Mouse (Mus musculus) limb, embryonic 15.5 days (tissue): Measurements from ENCODE around the gene Bcas2. TPM values are rescaled to one million over a fixed set of nuclear protein-coding genes. Genes with fewer than 3 reads are reported as not detected.
A peak's percentile ranks its signal among the peaks of the same experiment; 100 is the strongest.

Experiments
- ATAC-seq: fragments of 200-750 bp; cut with Nextera tagmentation; 2 replicates; pipeline ENCODE4 v1.8.0; 2017; ENCODE audit warnings: low read depth, moderate TSS enrichment; ENCODE audit not compliant: insufficient number of reproducible peaks, low FRiP score, low TSS enrichment
- H3K27ac ChIP-seq: fragments of 300-500 bp; sonication (generic); 2 replicates; pipeline ENCODE4 v1.5.1; 2015; ENCODE audit warnings: moderate library complexity, mild to moderate bottlenecking, inconsistent platforms
- H3K27me3 ChIP-seq: fragments of 300-500 bp; sonication (generic); 2 replicates; pipeline ENCODE4 v1.6.1; 2015; ENCODE audit warnings: inconsistent platforms
- H3K36me3 ChIP-seq: fragments of 300-500 bp; sonication (generic); 2 replicates; pipeline ENCODE4 v1.6.1; 2015; ENCODE audit warnings: inconsistent platforms
- H3K4me1 ChIP-seq: fragments of 300-500 bp; sonication (generic); 2 replicates; pipeline ENCODE4 v1.6.1; 2015; ENCODE audit warnings: inconsistent platforms
- H3K4me2 ChIP-seq: fragments of 300-500 bp; sonication (generic); 2 replicates; pipeline ENCODE4 v1.6.1; 2015; ENCODE audit warnings: mild to moderate bottlenecking, inconsistent platforms
- H3K4me3 ChIP-seq: fragments of 300-500 bp; sonication (generic); 2 replicates; pipeline ENCODE4 v1.5.1; 2015; ENCODE audit warnings: mild to moderate bottlenecking, inconsistent platforms
- H3K9ac ChIP-seq: fragments of 300-500 bp; sonication (generic); 2 replicates; pipeline ENCODE4 v1.6.1; 2015; ENCODE audit warnings: inconsistent platforms
- H3K9me3 ChIP-seq: fragments of 300-500 bp; sonication (generic); 2 replicates; pipeline ENCODE4 v1.6.1; 2016; ENCODE audit warnings: inconsistent platforms
- WGBS: fragments of 180-500 bp; shearing (Covaris S2); methylation state at CpG from one replicate; pipeline ENCODE4 v1.1.7; 2015; 5-methylcytosine and 5-hydroxymethylcytosine counted together
- polyA plus RNA-seq: library from polyadenylated mRNA; unstranded; fragments of >200 nt; fragmentation: Nextera tagmentation; extraction: Ambion mirVana; gene quantifications from 2 replicates; pipeline ENCODE4 v1.2.1, GENCODE M21; 2015

The Bcas2 gene
- polyA plus RNA-seq = 180 and 186 TPM in 2 replicates

DNA sequence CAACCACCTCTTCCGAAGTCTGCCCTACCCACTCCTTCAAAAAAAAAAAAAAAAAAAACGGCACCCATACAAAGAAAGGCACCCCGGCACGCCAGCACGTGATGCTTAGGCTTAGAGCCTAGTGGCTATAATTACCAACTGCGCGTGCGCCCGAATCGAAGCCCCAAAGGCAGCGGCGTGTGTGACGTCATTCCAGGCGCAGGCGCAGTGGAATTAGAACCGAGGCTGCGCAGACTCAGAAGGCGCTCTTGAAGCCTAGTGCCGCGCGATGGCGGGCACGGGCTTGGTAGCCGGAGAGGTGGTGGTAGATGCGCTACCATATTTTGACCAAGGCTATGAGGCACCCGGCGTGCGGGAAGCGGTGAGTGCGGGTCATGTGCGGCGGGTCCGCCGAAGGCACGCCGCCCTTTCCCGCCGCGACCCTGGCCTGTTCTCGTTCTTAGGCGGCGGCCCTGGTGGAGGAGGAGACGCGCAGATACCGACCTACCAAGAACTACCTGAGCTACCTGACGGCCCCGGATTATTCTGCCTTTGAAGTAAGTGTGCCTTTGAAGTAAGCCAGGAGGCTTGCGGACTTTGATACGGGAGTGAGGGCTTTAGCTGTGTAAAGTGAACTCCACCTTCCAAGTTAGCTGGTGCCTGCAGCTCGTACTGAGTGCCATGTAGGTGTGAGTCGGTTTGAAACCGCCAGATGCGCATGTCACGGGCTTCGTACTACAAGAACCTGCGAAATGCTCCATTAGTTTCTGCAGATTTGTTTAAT lies at the start of gene Bcas2:
Gene Bcas2, plus strand, starts transcription at position 151 of the 763 bp plus-strand sequence.
- Histone ChIP-seq H3K9me3 (no peaks in the 10 kb centered on the region), H3K36me3 (peaks cover 41% of the 10 kb centered on the region), H3K27ac (peak within 1 kb of the TSS; percentile 78; the same call in 1 of the 2 replicates), H3K9ac (peak within 1 kb of the TSS; percentile 83), H3K4me2 (peak within 1 kb of the TSS; percentile 50), H3K27me3 (no peaks in the 10 kb centered on the region), H3K4me1 (peaks cover 14% of the 10 kb centered on the region), H3K4me3 (peak within 1 kb of the TSS; percentile 85)
- peak; percentile 94 for ATAC-seq
- WGBS = under 1% methylated on average over 56 of the region's 56 CpGs

DNA sequence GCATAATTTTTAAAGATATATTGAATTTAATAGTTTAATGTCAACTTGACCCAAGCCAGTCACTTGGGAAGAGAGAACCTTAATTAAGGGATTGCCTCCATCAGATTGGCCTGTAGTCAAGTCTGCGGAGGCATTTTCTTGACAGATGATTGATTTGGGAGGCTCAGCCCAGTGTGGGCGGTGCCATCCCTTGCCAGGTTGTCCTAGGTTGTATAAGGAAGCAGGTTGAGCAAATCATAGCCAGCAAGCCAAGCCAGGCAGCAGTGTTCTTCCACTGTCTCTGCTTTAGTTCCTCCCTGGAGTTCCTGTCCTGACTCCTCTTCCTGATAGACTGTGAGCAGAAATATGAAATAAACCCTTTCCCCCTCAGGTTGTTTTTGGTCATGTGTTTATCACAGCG lies 47.8 kb upstream of the Bcas2 start:
- 74% methylated on average over 3 of the region's 3 CpGs for WGBS
- Histone ChIP-seq H3K27ac (no peak overlapping the region), H3K27me3 (no peaks in the 10 kb centered on the region), H3K4me2 (no peak overlapping the region), H3K4me3 (no peak overlapping the region), H3K36me3 (no peaks in the 10 kb centered on the region), H3K4me1 (0 out of 2 replicates have a peak, but pooled peaks cover 5% of the 10 kb centered on the region), H3K9ac (no peak overlapping the region), H3K9me3 (no peaks in the 10 kb centered on the region)
- ATAC-seq = no peak

GRCm38 (mm10) chr3:103126138-103126537 lies 45.3 kb upstream of the Bcas2 start:
- Histone ChIP-seq H3K4me3 (no peak overlapping the region), H3K9ac (no peak overlapping the region), H3K4me1 (peaks cover 18% of the 10 kb centered on the region), H3K27me3 (no peaks in the 10 kb centered on the region), H3K9me3 (no peaks in the 10 kb centered on the region), H3K4me2 (no peak overlapping the region), H3K27ac (no peak overlapping the region), H3K36me3 (no peaks in the 10 kb centered on the region)
- 94% methylated on average over 3 of the region's 3 CpGs for WGBS
- ATAC-seq = no peak

DNA sequence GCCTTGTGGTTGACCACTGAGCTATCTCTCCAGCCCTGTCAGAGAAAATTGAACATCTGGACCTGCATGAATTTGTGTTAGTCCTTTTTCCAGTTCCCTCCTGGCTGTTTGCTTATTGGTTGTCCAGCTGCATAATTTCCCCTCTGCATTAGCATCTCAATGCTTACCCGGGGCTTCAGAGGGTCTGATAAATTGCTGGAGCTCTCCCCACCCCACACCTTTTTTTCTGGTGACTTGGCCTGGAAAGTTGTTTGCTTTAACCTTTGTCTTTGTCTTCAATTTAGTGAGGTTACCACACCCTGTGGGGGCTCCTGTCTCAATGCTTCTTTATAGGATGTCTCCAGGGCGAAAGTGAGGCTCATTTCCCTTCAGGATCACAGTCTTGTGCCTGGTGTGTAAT lies 44.3 kb upstream of the Bcas2 start:
- 44% methylated on average over 2 of the region's 2 CpGs for WGBS
- Histone ChIP-seq H3K9ac (no peak overlapping the region), H3K4me2 (no peak overlapping the region), H3K27ac (peak overlapping the region; percentile 22; the same call in 1 of the 2 replicates), H3K4me3 (no peak overlapping the region), H3K27me3 (no peaks in the 10 kb centered on the region), H3K9me3 (no peaks in the 10 kb centered on the region), H3K4me1 (peaks cover 18% of the 10 kb centered on the region), H3K36me3 (0 out of 2 replicates have a peak, but pooled peaks cover 2% of the 10 kb centered on the region)
- no peak for ATAC-seq

GRCm38 (mm10) chr3:103127721-103128120 lies 43.7 kb upstream of the Bcas2 start:
- no peaks in the 10 kb centered on the region for H3K9me3 ChIP-seq
- 70% methylated on average over 5 of the region's 5 CpGs for WGBS
- no peak for ATAC-seq
- no peak overlapping the region for H3K4me2 ChIP-seq
- no peak overlapping the region for H3K9ac ChIP-seq
- no peak overlapping the region for H3K4me3 ChIP-seq
- peaks cover 18% of the 10 kb centered on the region for H3K4me1 ChIP-seq
- H3K27me3 ChIP-seq = no peaks in the 10 kb centered on the region
- 0 out of 2 replicates have a peak overlapping the region, but pooled peaks have one; percentile 22 for H3K27ac ChIP-seq
- H3K36me3 ChIP-seq = 0 out of 2 replicates have a peak, but pooled peaks cover 6% of the 10 kb centered on the region

DNA sequence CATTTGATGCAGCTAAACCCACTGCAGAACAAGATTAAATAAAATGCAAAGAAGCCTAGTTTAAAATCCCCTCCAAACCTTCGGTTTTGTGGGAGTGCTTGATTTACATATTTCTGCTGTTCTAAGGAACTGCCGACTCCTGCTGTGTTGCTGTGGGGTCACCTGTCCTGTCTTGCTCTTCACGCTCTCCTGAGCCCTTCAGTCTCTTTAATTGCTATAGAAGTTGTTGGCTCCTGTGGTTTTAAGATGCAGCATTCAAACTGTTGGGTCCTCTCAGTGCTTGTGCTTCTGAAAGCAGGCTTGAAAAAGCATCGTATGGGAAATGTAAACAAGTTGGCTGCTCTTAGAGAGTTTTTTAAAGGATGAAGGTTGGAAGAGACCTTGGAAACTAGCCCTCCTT lies 43.2 kb upstream of the Bcas2 start:
- Histone ChIP-seq H3K36me3 (peaks cover 8% of the 10 kb centered on the region; the same call in 1 of the 2 replicates), H3K4me2 (no peak overlapping the region), H3K27me3 (no peaks in the 10 kb centered on the region), H3K9me3 (no peaks in the 10 kb centered on the region), H3K4me3 (no peak overlapping the region), H3K4me1 (peaks cover 18% of the 10 kb centered on the region), H3K9ac (no peak overlapping the region), H3K27ac (0 out of 2 replicates have a peak overlapping the region, but pooled peaks have one; percentile 27)
- WGBS = 44% methylated on average over 4 of the region's 4 CpGs
- no peak for ATAC-seq

- Histone ChIP-seq H3K4me2 (no peak overlapping the region), H3K4me1 (peaks cover 18% of the 10 kb centered on the region), H3K27me3 (no peaks in the 10 kb centered on the region), H3K9me3 (no peaks in the 10 kb centered on the region), H3K4me3 (no peak overlapping the region), H3K36me3 (peaks cover 14% of the 10 kb centered on the region), H3K27ac (peak overlapping the region; percentile 65; the same call in 1 of the 2 replicates), H3K9ac (no peak overlapping the region)
- WGBS = 67% methylated on average over 8 of the region's 8 CpGs
- no peak for ATAC-seq
These were observed 41.9 kb upstream of the Bcas2 start for GRCm38 (mm10) chr3:103129367-103130159.

DNA sequence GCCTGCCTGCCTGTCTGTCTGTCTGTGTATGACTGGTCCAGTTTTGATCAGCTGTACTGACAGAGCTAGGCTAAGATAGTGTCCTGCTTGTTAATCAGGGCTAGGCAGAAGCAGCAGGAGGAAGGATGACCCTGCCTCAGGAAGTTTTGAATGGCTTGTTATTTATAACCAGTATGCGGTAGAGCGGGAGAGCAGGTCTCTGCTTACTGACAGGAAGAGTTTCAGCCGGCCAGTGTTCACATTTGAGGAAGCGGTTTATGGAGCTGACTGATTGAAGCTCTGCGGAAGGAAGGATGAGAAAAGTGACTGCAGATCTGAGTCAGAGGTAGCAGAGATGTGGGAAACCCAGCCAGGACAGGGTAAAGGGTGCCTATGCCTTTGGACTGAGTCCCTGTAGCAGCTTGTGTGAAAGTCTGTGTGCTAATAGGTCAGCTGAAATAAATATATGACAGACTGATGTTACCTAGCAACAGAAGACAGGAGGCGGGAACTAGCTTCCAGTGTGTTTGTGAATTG lies 41.2 kb upstream of the Bcas2 start:
- Histone ChIP-seq H3K27me3 (no peaks in the 10 kb centered on the region), H3K4me2 (no peak overlapping the region), H3K9ac (no peak overlapping the region), H3K4me1 (peaks cover 18% of the 10 kb centered on the region), H3K27ac (peak overlapping the region; percentile 33), H3K9me3 (no peaks in the 10 kb centered on the region), H3K4me3 (no peak overlapping the region), H3K36me3 (peaks cover 14% of the 10 kb centered on the region)
- 33% methylated on average over 6 of the region's 6 CpGs for WGBS
- ATAC-seq = no peak

DNA sequence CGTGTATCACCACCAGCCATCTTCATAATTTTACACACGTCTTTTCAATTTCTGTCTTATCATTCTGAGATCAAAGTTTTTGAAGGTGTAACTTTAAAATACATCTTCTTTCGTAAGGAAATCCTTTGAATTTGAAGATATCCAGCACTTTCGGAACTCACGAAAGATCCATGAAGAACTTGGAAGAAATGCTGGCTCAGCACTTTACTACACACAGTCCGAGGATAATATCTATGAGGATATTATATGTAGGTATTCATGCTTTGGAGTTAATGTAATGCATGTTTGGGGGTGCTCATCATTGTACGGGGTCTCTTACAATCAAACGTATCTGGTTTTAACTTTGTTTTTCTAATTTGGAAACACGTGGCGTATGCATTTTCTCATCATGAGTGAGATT lies 38.4 kb upstream of the Bcas2 start:
- Histone ChIP-seq H3K4me3 (no peak overlapping the region), H3K4me1 (peaks cover 18% of the 10 kb centered on the region), H3K27me3 (no peaks in the 10 kb centered on the region), H3K27ac (no peak overlapping the region), H3K9ac (no peak overlapping the region), H3K9me3 (no peaks in the 10 kb centered on the region), H3K4me2 (no peak overlapping the region), H3K36me3 (peaks cover 14% of the 10 kb centered on the region)
- 87% methylated on average over 10 of the region's 10 CpGs for WGBS
- ATAC-seq = no peak

GRCm38 (mm10) chr3:103136414-103137077 lies 34.9 kb upstream of the Bcas2 start:
- Histone ChIP-seq H3K36me3 (peaks cover 20% of the 10 kb centered on the region), H3K4me3 (no peak overlapping the region), H3K9ac (no peak overlapping the region), H3K9me3 (no peaks in the 10 kb centered on the region), H3K4me1 (no peaks in the 10 kb centered on the region), H3K27ac (no peak overlapping the region), H3K4me2 (no peak overlapping the region), H3K27me3 (no peaks in the 10 kb centered on the region)
- 48% methylated on average over 4 of the region's 4 CpGs for WGBS
- ATAC-seq = no peak

GRCm38 (mm10) chr3:103139047-103139446 lies 32.4 kb upstream of the Bcas2 start:
- Histone ChIP-seq H3K4me3 (no peak overlapping the region), H3K27me3 (no peaks in the 10 kb centered on the region), H3K4me1 (no peaks in the 10 kb centered on the region), H3K36me3 (peaks cover 16% of the 10 kb centered on the region; the same call in 1 of the 2 replicates), H3K27ac (peak overlapping the region; percentile 70), H3K4me2 (no peak overlapping the region), H3K9ac (no peak overlapping the region), H3K9me3 (no peaks in the 10 kb centered on the region)
- 43% methylated on average over 8 of the region's 8 CpGs for WGBS
- no peak for ATAC-seq
